Mouse (Mus musculus): ENCODE measurements around the gene Olfr548-ps1.

DNA sequence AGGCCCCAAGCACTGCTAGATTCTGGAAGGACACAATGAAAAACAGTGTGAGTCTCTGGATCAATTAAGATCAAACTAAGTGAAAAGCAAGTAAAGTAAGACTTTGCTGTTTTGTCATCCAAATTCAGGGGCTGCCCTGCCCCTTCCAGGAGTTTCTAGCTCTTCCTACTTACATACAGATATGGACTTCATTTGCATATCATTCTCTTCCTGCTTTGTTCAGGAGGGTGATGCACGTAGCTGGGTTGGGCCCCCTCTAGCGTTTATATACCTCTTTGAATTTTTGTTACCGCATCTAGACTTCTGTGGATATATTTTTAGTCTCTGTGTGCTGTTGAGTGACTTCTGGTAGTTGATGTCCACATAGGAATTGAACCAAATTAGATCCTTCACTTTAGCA lies 555 bp downstream of the Olfr548-ps1 start:
- no peak for TF ChIP-seq POLR2A (IDR thresholded peaks at IDR 0.05; ENCODE audit: borderline replicate concordance, low read depth, low read length)
- no peak for TF ChIP-seq CTCF (IDR thresholded peaks at IDR 0.05; ENCODE audit: low read depth, low read length)

Measured in bone marrow macrophage, adult 2 months (primary cell).